Mouse (Mus musculus) liver, adult 2 months (tissue): Measurements from ENCODE around the gene Ltbp1. TPM values are rescaled to one million over a fixed set of nuclear protein-coding genes. Genes with fewer than 3 reads are reported as not detected.

Experiments used
- DNase-seq: peaks from one replicate; pipeline ENCODE4 v3.0.0-alpha.2; 2011; ENCODE audit warnings: low read depth, low spot score; ENCODE audit errors: extremely low read depth
- H3K27ac ChIP-seq: fragments of 200-500 bp; replicated peaks from 2 replicates; pipeline ENCODE4 v1.5.1; 2012; ENCODE audit warnings: low read depth, mild to moderate bottlenecking, control low read depth, inconsistent platforms, low read length; ENCODE audit not compliant: insufficient read depth
- H3K27me3 ChIP-seq: fragments of 200-500 bp; 2 replicates; pipeline ENCODE4 v1.6.1; 2012; ENCODE audit warnings: mild to moderate bottlenecking, moderate library complexity, low read length, inconsistent platforms; ENCODE audit not compliant: control insufficient read depth, insufficient read depth
- H3K36me3 ChIP-seq: fragments of 200-500 bp; 2 replicates; pipeline ENCODE4 v1.6.1; 2012; ENCODE audit warnings: low read length, inconsistent platforms; ENCODE audit not compliant: control insufficient read depth, insufficient read depth
- H3K4me1 ChIP-seq: fragments of 200-500 bp; 2 replicates; pipeline ENCODE4 v1.6.1; 2011; ENCODE audit warnings: low read length; ENCODE audit not compliant: control insufficient read depth, insufficient read depth
- H3K4me3 ChIP-seq: fragments of 200-500 bp; 2 replicates; pipeline ENCODE4 v1.5.1; 2011; ENCODE audit warnings: low read depth, mild to moderate bottlenecking, control low read depth, low read length, moderate library complexity; ENCODE audit not compliant: insufficient read depth
- H3K79me2 ChIP-seq: fragments of 200-500 bp; 2 replicates; pipeline ENCODE4 v1.6.1; 2012; ENCODE audit warnings: inconsistent platforms, mild to moderate bottlenecking, low read length, moderate library complexity; ENCODE audit not compliant: control insufficient read depth, insufficient read depth
- H3K9ac ChIP-seq: fragments of 200-500 bp; 2 replicates; pipeline ENCODE4 v1.6.1; 2012; ENCODE audit warnings: low read depth, mild to moderate bottlenecking, control low read depth, inconsistent platforms, low read length
- CTCF ChIP-seq: fragments of 200-500 bp; IDR thresholded peaks from 2 replicates; pipeline ENCODE4 v1.5.1; 2011; ENCODE audit warnings: low read depth, low read length, control low read depth
- POLR2A ChIP-seq: fragments of 200-500 bp; IDR thresholded peaks from 2 replicates; pipeline ENCODE4 v1.6.1; 2011; ENCODE audit warnings: low read length, control low read depth; ENCODE audit not compliant: insufficient read depth; ENCODE audit errors: extremely low read depth
- WGBS: fragments of 180-500 bp; shearing (Covaris S2); methylation state at CpG from one replicate; pipeline ENCODE4 v1.1.7; 2018; 5-methylcytosine and 5-hydroxymethylcytosine counted together
- polyA plus RNA-seq: library from polyadenylated mRNA; depleted of rRNA; stranded (reverse); fragments of >200 nt; gene quantifications from 2 replicates; pipeline ENCODE4 v1.2.3, GENCODE M21; 2012
- total RNA-seq: library from RNA; depleted of rRNA; stranded (reverse); fragments of >200 nt; gene quantifications from 2 replicates; pipeline ENCODE4 v1.2.3, GENCODE M21; 2014

The Ltbp1 gene
- total and polyA plus RNA-seq, 2 experiments: 1.1 to 1.5 TPM

DNA sequence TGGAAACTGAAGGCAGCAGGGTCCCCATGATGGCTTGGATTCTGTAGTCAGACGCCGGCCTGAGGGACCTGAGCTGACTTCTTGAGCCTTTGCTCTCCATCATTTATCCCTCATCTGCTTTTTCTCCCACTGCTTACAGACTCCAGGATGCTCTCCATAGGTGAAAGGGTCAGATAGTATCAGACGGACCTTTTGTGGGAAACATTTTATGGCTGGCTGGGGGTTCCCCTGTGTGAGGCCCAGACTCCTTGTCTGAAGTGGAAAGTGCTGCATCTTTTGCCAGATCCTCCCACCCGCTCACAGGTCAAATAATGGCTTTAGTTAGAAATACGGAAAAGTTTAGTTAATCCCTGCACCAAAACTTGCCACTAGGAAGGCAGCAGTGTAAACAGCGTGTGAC lies 138.6 kb downstream of the Ltbp1 start:
- no peak for DNase-seq
- WGBS: 57% methylated on average over 6 of the region's 6 CpGs
- no peak for TF ChIP-seq POLR2A
- TF ChIP-seq CTCF: no peak
- H3K9ac ChIP-seq: no peak overlapping the region
- no peak overlapping the region for H3K4me3 ChIP-seq
- no peaks in the 10 kb centered on the region for H3K36me3 ChIP-seq
- H3K79me2 ChIP-seq: no peaks in the 10 kb centered on the region
- no peak overlapping the region for H3K27ac ChIP-seq
- H3K27me3 ChIP-seq: no peaks in the 10 kb centered on the region
- no peaks in the 10 kb centered on the region for H3K4me1 ChIP-seq

DNA sequence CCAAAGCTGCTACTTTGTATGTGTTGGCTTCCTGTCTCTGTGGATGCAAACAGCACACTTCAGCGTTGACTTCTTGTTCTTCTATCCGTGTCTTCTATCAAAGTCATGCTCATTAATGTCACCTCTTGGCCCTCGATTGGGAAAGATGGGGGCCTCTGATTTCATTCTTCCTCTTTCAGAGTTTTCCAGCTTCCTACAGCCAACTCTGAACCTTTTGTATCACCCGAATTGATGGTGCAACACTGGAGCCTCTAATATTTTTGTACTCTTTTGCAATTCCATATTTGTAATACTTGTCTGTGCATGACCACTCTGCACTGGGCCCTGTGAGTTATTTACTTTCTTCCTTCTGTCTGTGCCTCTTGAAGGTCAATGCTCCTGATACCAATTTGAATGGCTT lies 141.8 kb downstream of the Ltbp1 start:
- Histone ChIP-seq H3K79me2 (no peaks in the 10 kb centered on the region), H3K36me3 (no peaks in the 10 kb centered on the region), H3K4me3 (no peak overlapping the region), H3K4me1 (no peaks in the 10 kb centered on the region), H3K9ac (no peak overlapping the region), H3K27ac (no peak overlapping the region), H3K27me3 (0 out of 2 replicates have a peak, but pooled peaks cover 2% of the 10 kb centered on the region)
- no peak for DNase-seq
- no peak for TF ChIP-seq POLR2A
- TF ChIP-seq CTCF: no peak
- WGBS: 71% methylated on average over 4 of the region's 4 CpGs

DNA sequence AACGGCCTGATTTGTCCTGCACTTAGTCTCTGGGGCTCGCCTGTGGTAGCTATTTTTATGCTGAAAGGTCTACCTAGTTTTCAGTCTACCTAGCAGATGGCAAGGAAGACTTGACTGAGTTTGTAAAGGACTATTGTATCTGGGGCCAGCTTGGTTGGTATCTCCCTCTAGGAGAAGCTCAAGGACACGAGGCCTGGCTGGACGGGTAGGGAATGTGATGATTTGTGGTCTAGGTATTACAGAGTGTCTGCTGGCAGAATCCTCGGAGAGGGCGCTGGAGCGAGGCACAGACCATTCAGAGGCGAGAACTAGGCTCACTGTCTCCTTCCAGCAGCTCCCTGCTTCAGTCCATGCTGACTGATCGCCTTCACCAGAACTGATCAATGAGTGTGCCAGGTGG lies 146.4 kb downstream of the Ltbp1 start:
- TF ChIP-seq POLR2A (no peak), CTCF (no peak)
- 77% methylated on average over 9 of the region's 9 CpGs for WGBS
- 0 out of 2 replicates have a peak, but pooled peaks cover 2% of the 10 kb centered on the region for H3K27me3 ChIP-seq

DNA sequence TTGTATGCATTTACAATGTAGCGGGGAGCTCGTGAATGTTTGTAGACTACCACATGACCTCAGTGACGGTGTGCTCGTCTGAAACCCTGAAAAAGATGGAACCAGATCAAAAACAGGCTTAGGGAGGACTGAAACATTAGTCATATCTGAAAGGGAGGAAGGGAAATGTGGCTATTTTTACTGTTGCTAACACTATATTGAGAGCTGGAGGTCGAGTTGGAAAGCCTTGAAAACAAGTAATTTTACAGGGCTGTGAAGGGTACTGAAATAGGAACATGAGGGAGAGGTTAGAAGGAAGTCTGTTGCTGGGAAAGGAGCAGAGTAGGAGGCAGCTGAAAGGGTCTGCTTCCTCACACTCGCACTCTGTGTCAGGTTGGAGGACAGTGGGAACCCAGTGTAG lies 147.7 kb downstream of the Ltbp1 start:
- H3K27me3 ChIP-seq: 0 out of 2 replicates have a peak, but pooled peaks cover 2% of the 10 kb centered on the region
- no peak overlapping the region for H3K9ac ChIP-seq
- no peaks in the 10 kb centered on the region for H3K4me1 ChIP-seq
- H3K79me2 ChIP-seq: no peaks in the 10 kb centered on the region
- H3K4me3 ChIP-seq: no peak overlapping the region
- WGBS: 69% methylated on average over 6 of the region's 6 CpGs
- H3K36me3 ChIP-seq: no peaks in the 10 kb centered on the region
- no peak for DNase-seq
- TF ChIP-seq POLR2A (no peak), CTCF (no peak)
- H3K27ac ChIP-seq: no peak overlapping the region

More for the DNA sequence above, 146.4 kb downstream of the Ltbp1 start:
- Histone ChIP-seq H3K36me3 (no peaks in the 10 kb centered on the region), H3K79me2 (no peaks in the 10 kb centered on the region), H3K4me3 (no peak overlapping the region), H3K9ac (no peak overlapping the region), H3K4me1 (no peaks in the 10 kb centered on the region), H3K27ac (no peak overlapping the region)
- DNase-seq: no peak

DNA sequence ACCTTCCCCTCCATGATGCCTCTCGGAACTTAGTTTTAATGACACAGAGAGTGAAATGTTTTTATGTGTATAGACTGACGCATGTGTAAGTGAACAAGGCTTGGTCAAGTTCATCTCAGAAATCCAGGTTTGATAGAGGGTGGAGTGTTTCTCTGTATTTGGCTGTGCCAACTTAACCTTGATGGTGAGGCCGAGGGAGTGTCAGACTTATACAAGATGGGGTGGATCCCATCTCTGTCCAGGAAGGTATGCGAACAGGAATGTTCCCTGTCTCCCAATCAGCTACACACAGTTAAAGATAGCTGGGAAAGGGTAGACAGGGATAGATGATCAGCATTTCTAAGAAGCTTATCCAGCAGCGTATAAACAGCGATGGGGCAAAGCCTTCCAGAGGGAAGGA lies 153.0 kb downstream of the Ltbp1 start:
- Histone ChIP-seq H3K79me2 (no peaks in the 10 kb centered on the region), H3K9ac (no peak overlapping the region), H3K27me3 (no peaks in the 10 kb centered on the region), H3K27ac (no peak overlapping the region), H3K4me1 (no peaks in the 10 kb centered on the region), H3K36me3 (no peaks in the 10 kb centered on the region), H3K4me3 (no peak overlapping the region)
- TF ChIP-seq CTCF (no peak), POLR2A (no peak)
- DNase-seq: no peak
- WGBS: 82% methylated on average over 6 of the region's 6 CpGs

DNA sequence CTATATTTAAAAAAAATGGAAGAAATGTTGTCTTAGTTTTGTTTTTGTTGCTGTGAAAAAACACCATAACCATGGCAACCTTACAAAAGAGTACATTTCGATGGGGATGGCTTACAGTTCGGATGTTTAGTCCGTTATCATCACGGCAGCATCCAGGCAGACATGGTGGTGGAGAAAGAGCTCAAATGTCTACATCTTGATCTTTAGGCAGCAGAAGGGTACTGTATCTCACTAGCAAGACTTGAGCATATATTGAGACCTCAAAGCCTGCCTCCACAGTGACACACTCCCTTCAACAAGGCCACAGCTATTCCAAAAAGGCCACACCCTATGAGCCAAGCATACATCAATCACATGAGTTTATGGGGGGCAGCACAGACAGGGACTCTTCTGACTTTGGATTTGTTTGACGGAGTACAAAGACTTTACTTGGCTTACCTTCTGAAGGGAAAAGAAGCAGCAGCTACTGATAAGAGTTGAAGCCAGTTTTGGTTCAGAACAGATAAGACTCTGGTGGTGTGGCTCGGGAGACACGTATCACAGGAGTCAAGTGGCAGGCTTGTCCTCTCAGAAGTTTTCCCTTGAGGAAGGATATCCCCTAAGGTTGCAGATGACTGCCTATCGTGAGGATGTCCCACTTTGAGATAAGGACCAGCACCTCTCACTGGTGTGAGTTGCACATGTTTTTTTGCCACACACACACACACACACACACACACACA lies 153.9 kb downstream of the Ltbp1 start:
- TF ChIP-seq POLR2A (no peak), CTCF (no peak)
- Histone ChIP-seq H3K27me3 (no peaks in the 10 kb centered on the region), H3K79me2 (no peaks in the 10 kb centered on the region), H3K27ac (no peak overlapping the region), H3K4me1 (no peaks in the 10 kb centered on the region), H3K4me3 (no peak overlapping the region), H3K36me3 (no peaks in the 10 kb centered on the region), H3K9ac (no peak overlapping the region)
- no peak for DNase-seq
- 73% methylated on average over 8 of the region's 8 CpGs for WGBS
